Mouse (Mus musculus): ENCODE data around the gene Izumo1.

DNA sequence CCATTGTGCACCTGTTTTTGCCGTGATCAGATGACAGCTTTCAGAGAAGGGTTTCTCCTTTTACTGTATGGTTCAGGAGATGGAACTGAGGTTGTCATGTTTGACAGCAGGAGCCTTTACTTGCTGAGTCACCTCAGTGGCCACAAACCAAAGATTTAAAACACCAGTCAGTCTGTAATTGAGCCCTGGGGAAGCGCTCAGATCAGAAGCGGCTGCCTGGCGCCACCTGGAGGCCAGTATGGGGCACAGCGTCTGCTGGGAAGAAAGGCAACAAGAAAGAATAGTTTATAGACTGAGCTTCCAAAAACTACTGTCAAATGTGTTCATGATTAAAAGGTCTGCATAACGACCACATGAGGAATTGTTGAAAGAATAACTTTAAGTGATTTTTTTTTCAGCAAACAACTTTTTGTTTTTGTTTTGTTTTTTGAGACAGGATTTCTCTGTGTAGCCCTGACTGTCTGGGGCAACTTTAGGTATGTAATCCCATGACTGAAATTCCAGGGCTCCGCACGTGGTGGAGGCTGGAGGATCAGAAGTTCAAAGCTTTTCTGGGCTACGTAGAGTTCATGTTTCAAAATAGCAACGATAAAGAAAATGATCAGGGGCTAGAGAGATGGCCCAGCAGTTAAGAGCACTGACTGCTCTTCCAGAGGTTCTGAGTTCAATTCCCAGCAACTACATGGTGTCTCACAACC, 28.3 kb upstream of the Izumo1 start:
- peak; percentile 93 for TF ChIP-seq CTCF (IDR thresholded peaks at IDR 0.05; ENCODE audit: low read depth, low read length)
- TF ChIP-seq POLR2A (IDR thresholded peaks at IDR 0.05; ENCODE audit: extremely low read depth, insufficient read depth, low read length), result no peak
